Comparison of ENCODE assay signal across 21 mouse cellular contexts in genomic region chr14:61548614-61549013, GRCm38 (mm10).
"Had no signal": no experiment of that assay in that cellular context is flagged by ENCODE, and none has a peak within 500 bp of the region (broad histone marks: within the 10 kb centered on the region; RNA-seq: fewer than 3 reads in every experiment).

No protein-coding gene starts in this region.

- H3K36me3 ChIP-seq: neural tube, embryonic 12.5 days had no signal

- H3K4me3 ChIP-seq: limb, embryonic 12.5 days; limb, embryonic 15.5 days; midbrain, embryonic 12.5 days; midbrain, embryonic 15.5 days; neural tube, embryonic 12.5 days; neural tube, embryonic 15.5 days had no signal

- H3K27ac ChIP-seq: kidney, postnatal 0 days; limb, embryonic 12.5 days; limb, embryonic 15.5 days; liver, embryonic 14.5 days; midbrain, embryonic 12.5 days; midbrain, embryonic 15.5 days; neural tube, embryonic 12.5 days; neural tube, embryonic 15.5 days; stomach, postnatal 0 days had no signal

- H3K9me3 ChIP-seq: limb, embryonic 12.5 days; limb, embryonic 15.5 days; midbrain, embryonic 12.5 days; midbrain, embryonic 15.5 days; neural tube, embryonic 12.5 days; neural tube, embryonic 15.5 days had no signal

- H3K27me3 ChIP-seq: limb, embryonic 12.5 days; limb, embryonic 15.5 days; midbrain, embryonic 12.5 days; midbrain, embryonic 15.5 days; neural tube, embryonic 12.5 days; neural tube, embryonic 15.5 days had no signal

- H3K9ac ChIP-seq: limb, embryonic 12.5 days; limb, embryonic 15.5 days; liver, embryonic 14.5 days; midbrain, embryonic 12.5 days; midbrain, embryonic 15.5 days; neural tube, embryonic 12.5 days; neural tube, embryonic 15.5 days had no signal

- ATAC-seq: intestine, embryonic 16.5 days; midbrain, embryonic 15.5 days had no signal

- DNase-seq: kidney, adult 18-20 months; kidney, postnatal 25 days; left cerebral cortex, postnatal 4 days; lung, adult 2 months; lung, postnatal 4 days; right cerebral cortex, adult 18-20 months; right cerebral cortex, postnatal 14 days; right cerebral cortex, postnatal 4 days; thymus, adult 2 months; thymus, postnatal 14 days; thymus, postnatal 4 days had no signal

- H3K4me1 ChIP-seq: limb, embryonic 12.5 days; limb, embryonic 15.5 days; midbrain, embryonic 12.5 days; midbrain, embryonic 15.5 days; neural tube, embryonic 12.5 days; neural tube, embryonic 15.5 days had no signal

- H3K4me2 ChIP-seq: limb, embryonic 12.5 days; limb, embryonic 15.5 days; midbrain, embryonic 12.5 days; midbrain, embryonic 15.5 days; neural tube, embryonic 12.5 days; neural tube, embryonic 15.5 days had no signal
